Mouse (Mus musculus): ENCODE data around the gene Vmn1r168. TPM values are rescaled to one million over a fixed set of nuclear protein-coding genes. Genes with fewer than 3 reads are reported as not detected.
"Not testable (repeated sequence)": the region's sequence is repeated elsewhere in the genome, so short reads cannot be mapped to it uniquely, and the experiment has no call there.

The Vmn1r168 gene
- not detected for total RNA-seq (2022)

DNA sequence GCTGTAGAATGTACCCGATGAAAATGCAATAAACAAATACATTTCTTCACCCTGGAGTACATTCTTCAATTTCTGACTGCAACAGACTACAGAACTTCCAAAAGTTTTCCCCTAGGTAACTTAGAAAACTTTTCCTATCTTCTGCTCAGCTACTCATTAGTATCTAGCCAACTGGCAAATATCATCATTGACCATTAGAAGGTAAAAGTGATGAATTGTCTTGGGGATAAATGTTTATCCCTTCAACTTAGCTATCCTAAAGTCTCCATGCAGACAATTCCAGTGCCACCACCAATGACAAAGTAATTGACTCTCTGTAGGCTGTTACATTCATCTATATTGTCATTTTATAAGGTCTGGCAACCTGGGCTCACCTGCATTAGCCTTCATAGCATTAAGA lies at the start of gene Vmn1r168:
Vmn1r168 (plus strand) TSS at position 301 of the 400 bp plus-strand sequence.
- not testable (repeated sequence) for DNase-seq (ENCODE audit: low spot score)

DNA sequence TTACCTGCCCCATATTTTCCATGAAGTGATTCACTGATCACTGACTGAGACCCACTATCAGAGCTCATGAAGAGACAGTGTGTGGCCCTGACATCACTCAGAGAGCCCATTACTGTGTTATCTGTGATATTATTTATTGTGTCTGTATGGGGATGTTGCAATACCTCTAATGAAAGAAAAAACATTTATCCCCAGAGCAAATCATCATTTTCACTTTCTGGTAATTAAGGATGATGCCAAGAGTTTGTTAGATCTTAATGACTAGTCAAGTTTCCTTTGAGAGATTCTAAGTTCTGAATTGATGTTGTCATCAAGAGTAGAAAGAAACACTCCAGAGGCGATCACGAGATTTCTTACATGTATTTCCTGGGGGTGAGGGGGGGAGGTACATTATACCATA lies 32.4 kb upstream of the Vmn1r168 start, which contains the start of gene Vmn1r167:
Vmn1r167 (minus strand) TSS at position 101 of the 400 bp plus-strand sequence.
- DNase-seq (ENCODE audit: low spot score), result not testable (repeated sequence)

DNA sequence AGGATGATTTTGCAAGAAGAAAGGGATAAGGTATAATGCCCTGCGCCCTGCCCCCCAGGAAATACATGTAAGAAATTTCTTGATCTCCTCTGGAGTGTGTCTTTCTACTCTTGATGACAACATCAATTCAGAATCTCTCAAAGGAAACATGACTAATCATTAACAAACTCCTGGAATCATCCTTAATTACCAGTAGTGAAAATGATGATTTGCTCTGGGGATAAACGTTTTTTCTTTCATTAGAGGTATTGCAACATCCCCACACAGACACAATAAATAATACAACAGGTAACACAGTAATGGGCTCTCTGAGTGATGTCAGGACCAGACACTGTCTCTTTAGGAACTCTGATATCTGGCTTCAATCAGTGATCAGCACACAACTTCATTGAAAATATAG lies 35.7 kb downstream of the Vmn1r168 start, which contains the start of gene Vmn1r169:
Vmn1r169 (plus strand) TSS at position 301 of the 400 bp plus-strand sequence.
- DNase-seq (ENCODE audit: low spot score), result not testable (repeated sequence)

Other genes with a start within 250 kb of the Vmn1r168 start
- gene Nlrp4e, start 238.5 kb upstream of the Vmn1r168 start, total RNA-seq (2022), result not detected
- gene Nlrp5, start 153.8 kb upstream of the Vmn1r168 start, total RNA-seq (2022), result under 1 TPM in 1 of 4 experiments, not detected in 3; 0.11 TPM
- not detected for gene Vmn1r167, start 32.5 kb upstream of the Vmn1r168 start, total RNA-seq (2022)
- not detected for gene Vmn1r169, start 35.8 kb downstream of the Vmn1r168 start, total RNA-seq (2022)
- gene Vmn1r170, start 66.4 kb downstream of the Vmn1r168 start, total RNA-seq (2022), result not detected
- not detected for gene Vmn1r171, start 91.0 kb downstream of the Vmn1r168 start, total RNA-seq (2022)
- not detected for gene Vmn1r172, start 118.6 kb downstream of the Vmn1r168 start, total RNA-seq (2022)
- not detected for gene Vmn1r173, start 161.0 kb downstream of the Vmn1r168 start, total RNA-seq (2022)
- not detected for gene Vmn1r174, start 212.5 kb downstream of the Vmn1r168 start, total RNA-seq (2022)

All from heart, adult 8-10 months (tissue).